Mouse (Mus musculus) olfactory bulb, adult 2 months (tissue): ENCODE data around the gene Crispld2.

ENCODE experiments used
- CTCF ChIP-seq: fragments of 200-500 bp; IDR thresholded peaks from 2 replicates; pipeline ENCODE4 v1.5.1; 2012; ENCODE audit warnings: low read depth, mild to moderate bottlenecking, low read length, moderate library complexity; ENCODE audit not compliant: insufficient read depth
- POLR2A ChIP-seq: fragments of 200-500 bp; IDR thresholded peaks from 2 replicates; pipeline ENCODE4 v1.6.1; 2012; ENCODE audit warnings: mild to moderate bottlenecking, low read depth, low read length, moderate library complexity; ENCODE audit not compliant: insufficient read depth

DNA sequence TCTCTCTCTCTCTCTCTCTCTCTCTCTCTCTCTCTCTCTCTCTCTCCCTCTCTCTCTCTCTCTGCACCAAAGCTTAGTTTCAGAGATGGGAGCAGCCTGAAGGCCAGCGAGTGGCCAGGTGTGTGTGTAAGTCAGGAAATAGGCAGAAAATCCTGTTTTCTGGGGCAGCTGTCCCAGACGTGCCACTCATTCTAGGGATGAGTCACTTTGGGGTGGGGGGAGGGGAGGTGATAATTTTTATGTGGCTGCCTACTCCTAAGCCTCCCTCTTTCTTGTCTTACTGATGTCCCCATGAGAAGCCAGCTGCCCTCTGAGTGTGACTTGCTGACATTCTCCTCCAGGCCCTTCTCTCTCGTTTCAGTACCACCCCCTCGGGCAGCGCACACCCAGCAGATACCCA lies 6.1 kb upstream of the Crispld2 start:
- TF ChIP-seq CTCF (no peak), POLR2A (no peak)
